Mouse (Mus musculus): ENCODE results near the gene Tysnd1. TPM values are rescaled to one million over a fixed set of nuclear protein-coding genes. Genes with fewer than 3 reads are reported as not detected.
A peak's percentile ranks its signal among the peaks of the same experiment; 100 is the strongest.

Tysnd1 gene
- polyA plus RNA-seq, 1 experiment from 2014 or later = 28.9 TPM

GRCm38 (mm10) chr10:61662391-61662988 is 32.8 kb upstream of the Tysnd1 start:
- WGBS = 53% methylated on average over 10 of the region's 10 CpGs
- Histone ChIP-seq H3K4me3 (replicated peaks) (no peak overlapping the region), H3K36me3 (replicated peaks) (peaks cover 62% of the 10 kb centered on the region), H3K9ac (no peak overlapping the region), H3K4me2 (no peak overlapping the region), H3K27ac (peak overlapping the region; percentile 75), H3K9me3 (no peaks in the 10 kb centered on the region), H3K4me1 (no peaks in the 10 kb centered on the region), H3K27me3 (no peaks in the 10 kb centered on the region)
- peak; percentile 71; the same call in 1 of the 2 replicates for ATAC-seq (ENCODE audit: low FRiP score)

GRCm38 (mm10) chr10:61665111-61665510 is 30.2 kb upstream of the Tysnd1 start:
- Histone ChIP-seq H3K27ac (no peak overlapping the region), H3K36me3 (replicated peaks) (peaks cover 80% of the 10 kb centered on the region), H3K4me2 (no peak overlapping the region), H3K9ac (no peak overlapping the region), H3K4me1 (no peaks in the 10 kb centered on the region), H3K4me3 (replicated peaks) (no peak overlapping the region), H3K9me3 (no peaks in the 10 kb centered on the region), H3K27me3 (no peaks in the 10 kb centered on the region)
- 94% methylated on average over 10 of the region's 10 CpGs for WGBS
- no peak for ATAC-seq (ENCODE audit: low FRiP score)

- no peak overlapping the region for H3K4me3 ChIP-seq (replicated peaks)
- no peak overlapping the region for H3K9ac ChIP-seq
- no peaks in the 10 kb centered on the region for H3K9me3 ChIP-seq
- H3K27me3 ChIP-seq = no peaks in the 10 kb centered on the region
- H3K27ac ChIP-seq = no peak overlapping the region
- H3K36me3 ChIP-seq (replicated peaks) = peaks cover 84% of the 10 kb centered on the region
- no peak for ATAC-seq (ENCODE audit: low FRiP score)
- 95% methylated on average over 3 of the region's 3 CpGs for WGBS
- no peak overlapping the region for H3K4me2 ChIP-seq
- no peaks in the 10 kb centered on the region for H3K4me1 ChIP-seq
Observed at GRCm38 (mm10) chr10:61665651-61666050, 29.7 kb upstream of the Tysnd1 start.

- 74% methylated on average over 7 of the region's 7 CpGs for WGBS
- H3K9me3 ChIP-seq = no peaks in the 10 kb centered on the region
- H3K27me3 ChIP-seq = no peaks in the 10 kb centered on the region
- no peak overlapping the region for H3K9ac ChIP-seq
- no peaks in the 10 kb centered on the region for H3K4me1 ChIP-seq
- peaks cover 90% of the 10 kb centered on the region for H3K36me3 ChIP-seq (replicated peaks)
- ATAC-seq (ENCODE audit: low FRiP score) = no peak
- H3K4me3 ChIP-seq (replicated peaks) = no peak overlapping the region
- no peak overlapping the region for H3K27ac ChIP-seq
- no peak overlapping the region for H3K4me2 ChIP-seq
Observed at GRCm38 (mm10) chr10:61669289-61669688, 26.0 kb upstream of the Tysnd1 start.

- Histone ChIP-seq H3K4me2 (no peak overlapping the region), H3K36me3 (replicated peaks) (peaks cover 90% of the 10 kb centered on the region)
- no peak for ATAC-seq (ENCODE audit: low FRiP score)
Observed at GRCm38 (mm10) chr10:61669896-61670295, 25.4 kb upstream of the Tysnd1 start.

GRCm38 (mm10) chr10:61670758-61671157 is 24.6 kb upstream of the Tysnd1 start:
- Histone ChIP-seq H3K36me3 (replicated peaks) (peaks cover 89% of the 10 kb centered on the region), H3K4me2 (no peak overlapping the region), H3K4me1 (no peaks in the 10 kb centered on the region), H3K27me3 (no peaks in the 10 kb centered on the region), H3K27ac (no peak overlapping the region), H3K9me3 (no peaks in the 10 kb centered on the region), H3K4me3 (replicated peaks) (no peak overlapping the region), H3K9ac (no peak overlapping the region)
- 93% methylated on average over 3 of the region's 3 CpGs for WGBS
- no peak for ATAC-seq (ENCODE audit: low FRiP score)

More at GRCm38 (mm10) chr10:61669896-61670295, 25.4 kb upstream of the Tysnd1 start:
- Histone ChIP-seq H3K4me1 (no peaks in the 10 kb centered on the region), H3K9me3 (no peaks in the 10 kb centered on the region), H3K27me3 (no peaks in the 10 kb centered on the region), H3K27ac (no peak overlapping the region), H3K9ac (no peak overlapping the region), H3K4me3 (replicated peaks) (no peak overlapping the region)

- H3K4me3 ChIP-seq (replicated peaks) = no peak overlapping the region
- no peak for ATAC-seq (ENCODE audit: low FRiP score)
- no peaks in the 10 kb centered on the region for H3K9me3 ChIP-seq
- H3K9ac ChIP-seq = no peak overlapping the region
- no peak overlapping the region for H3K27ac ChIP-seq
- H3K27me3 ChIP-seq = no peaks in the 10 kb centered on the region
- H3K36me3 ChIP-seq (replicated peaks) = peaks cover 43% of the 10 kb centered on the region
- H3K4me1 ChIP-seq = peaks cover 7% of the 10 kb centered on the region
- H3K4me2 ChIP-seq = no peak overlapping the region
- WGBS = 83% methylated on average over 3 of the region's 3 CpGs
Observed at GRCm38 (mm10) chr10:61675935-61676334, 19.4 kb upstream of the Tysnd1 start.

- Histone ChIP-seq H3K4me2 (peak overlapping the region; percentile 73), H3K4me1 (peaks cover 15% of the 10 kb centered on the region), H3K4me3 (replicated peaks) (peak overlapping the region; percentile 85), H3K36me3 (replicated peaks) (peaks cover 13% of the 10 kb centered on the region), H3K9ac (peak overlapping the region; percentile 89), H3K9me3 (no peaks in the 10 kb centered on the region), H3K27me3 (no peaks in the 10 kb centered on the region), H3K27ac (peak overlapping the region; percentile 39; the same call in 1 of the 2 replicates)
- WGBS = 39% methylated on average over 9 of the region's 9 CpGs
- no peak; the same call in 1 of the 2 replicates for ATAC-seq (ENCODE audit: low FRiP score)
Observed at GRCm38 (mm10) chr10:61679545-61679944, 15.8 kb upstream of the Tysnd1 start.

- no peaks in the 10 kb centered on the region for H3K9me3 ChIP-seq
- H3K27me3 ChIP-seq = no peaks in the 10 kb centered on the region
- peak within 1 kb of the TSS; percentile 85 for H3K4me3 ChIP-seq (replicated peaks)
- H3K36me3 ChIP-seq (replicated peaks) = peaks cover 13% of the 10 kb centered on the region; the same call in 1 of the 2 replicates
- H3K27ac ChIP-seq = peak within 1 kb of the TSS; percentile 51
- H3K9ac ChIP-seq = peak within 1 kb of the TSS; percentile 89
- H3K4me1 ChIP-seq = peaks cover 15% of the 10 kb centered on the region
- under 1% methylated on average over 82 of the region's 84 CpGs for WGBS
- peak; percentile 100 for ATAC-seq (ENCODE audit: low FRiP score)
- H3K4me2 ChIP-seq = peak within 1 kb of the TSS; percentile 73
Observed at GRCm38 (mm10) chr10:61680015-61680913, 15.1 kb upstream of the Tysnd1 start, which contains the start of gene Sar1a. Sar1a (plus strand) TSS chr10:61680299.

- H3K4me3 ChIP-seq (replicated peaks) = no peak overlapping the region
- H3K27me3 ChIP-seq = no peaks in the 10 kb centered on the region
- no peak for ATAC-seq (ENCODE audit: low FRiP score)
- H3K9me3 ChIP-seq = no peaks in the 10 kb centered on the region
- WGBS = 93% methylated on average over 8 of the region's 8 CpGs
- H3K4me2 ChIP-seq = no peak overlapping the region
- no peaks in the 10 kb centered on the region for H3K4me1 ChIP-seq
- H3K36me3 ChIP-seq (replicated peaks) = peaks cover 88% of the 10 kb centered on the region
- no peak overlapping the region for H3K27ac ChIP-seq
- H3K9ac ChIP-seq = no peak overlapping the region
Observed at GRCm38 (mm10) chr10:61689405-61689804, 5.9 kb upstream of the Tysnd1 start.

GRCm38 (mm10) chr10:61693563-61693962 is 1.8 kb upstream of the Tysnd1 start:
- peaks cover 51% of the 10 kb centered on the region for H3K36me3 ChIP-seq (replicated peaks)
- peaks cover 23% of the 10 kb centered on the region for H3K4me1 ChIP-seq
- ATAC-seq (ENCODE audit: low FRiP score) = no peak
- H3K9me3 ChIP-seq = no peaks in the 10 kb centered on the region
- WGBS = 79% methylated on average over 4 of the region's 4 CpGs
- H3K9ac ChIP-seq = no peak overlapping the region
- no peak overlapping the region for H3K4me3 ChIP-seq (replicated peaks)
- H3K27me3 ChIP-seq = no peaks in the 10 kb centered on the region
- no peak overlapping the region for H3K4me2 ChIP-seq
- H3K27ac ChIP-seq = no peak overlapping the region

- Histone ChIP-seq H3K4me3 (replicated peaks) (peak overlapping the region; percentile 92), H3K4me2 (peak overlapping the region; percentile 99), H3K27ac (peak overlapping the region; percentile 60; the same call in 1 of the 2 replicates), H3K27me3 (no peaks in the 10 kb centered on the region), H3K4me1 (peaks cover 23% of the 10 kb centered on the region), H3K9ac (peak overlapping the region; percentile 75), H3K9me3 (no peaks in the 10 kb centered on the region), H3K36me3 (replicated peaks) (peaks cover 32% of the 10 kb centered on the region)
- peak; percentile 3; the same call in 1 of the 2 replicates for ATAC-seq (ENCODE audit: low FRiP score)
- WGBS = under 1% methylated on average over 99 of the region's 111 CpGs
Observed at GRCm38 (mm10) chr10:61695703-61696559, 617 bp downstream of the Tysnd1 start.

Measured in forebrain, embryonic 12.5 days (tissue).